Mouse (Mus musculus): ENCODE measurements around the gene Fam90a1a. TPM values are rescaled to one million over a fixed set of nuclear protein-coding genes. Genes with fewer than 3 reads are reported as not detected.

Gene Fam90a1a
- total RNA-seq, 2 experiments from 2014 or later: not detected

Other genes starting within 250 kb of the Fam90a1a start
- gene Defa24, start 224.2 kb upstream of the Fam90a1a start, total RNA-seq (2021): not detected
- not detected for gene Defb50, start 135.2 kb upstream of the Fam90a1a start, total RNA-seq (2021)
- not detected for gene Defb2, start 118.8 kb upstream of the Fam90a1a start, total RNA-seq (2021)
- gene Defb10, start 99.8 kb upstream of the Fam90a1a start, total RNA-seq (2021): not detected
- not detected for gene Defb9, start 73.3 kb upstream of the Fam90a1a start, total RNA-seq (2021)
- not detected for gene Defb11, start 52.3 kb upstream of the Fam90a1a start, total RNA-seq (2021)
- gene Defb15, start 26.0 kb upstream of the Fam90a1a start, total RNA-seq (2021): not detected
- not detected for gene Defb35, start 20.4 kb upstream of the Fam90a1a start, total RNA-seq (2021)
- gene Defb13, start 12.0 kb upstream of the Fam90a1a start, total RNA-seq (2021): not detected
- not detected for gene Ccdc70, start 11.1 kb downstream of the Fam90a1a start, total RNA-seq (2021)
- 1 to 10 TPM; 2.7 to 4.5 TPM for gene Atp7b, start 101.6 kb downstream of the Fam90a1a start, total RNA-seq (2021)
- gene Alg11, start 102.0 kb downstream of the Fam90a1a start, total RNA-seq (2021): 10 to 100 TPM; 37.6 to 42.0 TPM
- gene Nek5, start 166.3 kb downstream of the Fam90a1a start, total RNA-seq (2021): 1 to 10 TPM; 3.1 to 3.3 TPM
- 1 to 10 TPM; 5.3 to 6.2 TPM for gene Nek3, start 207.7 kb downstream of the Fam90a1a start, total RNA-seq (2021)
- 10 to 100 TPM; 22.9 to 24.2 TPM for gene Ckap2, start 227.1 kb downstream of the Fam90a1a start, total RNA-seq (2021)
- gene Vps36, start 234.1 kb downstream of the Fam90a1a start, total RNA-seq (2021): 10 to 100 TPM; 35.8 to 37.4 TPM

Measured in adrenal gland, postnatal 4 days (tissue).